Mouse (Mus musculus) adrenal gland, adult 2 months (tissue): ENCODE results near the gene Ubtd1. TPM values are rescaled to one million over a fixed set of nuclear protein-coding genes. Genes with fewer than 3 reads are reported as not detected.

Source experiments
- DNase-seq: peaks from one replicate; pipeline ENCODE4 v3.0.0; 2021
- polyA plus RNA-seq: library from polyadenylated mRNA; depleted of rRNA; stranded (reverse); fragments of >200 nt; gene quantifications from 2 replicates; pipeline ENCODE4 v1.2.3, GENCODE M21; 2012
- total RNA-seq, 2 experiments: library from RNA; stranded (reverse); gene quantifications; 2 replicates each; pipeline ENCODE4 v1.2.3; 2021

Gene Ubtd1
- total and polyA plus RNA-seq, 3 experiments: 12.8 to 29.3 (median 21.1) TPM

- peak; percentile 89 for DNase-seq
Observed at GRCm38 (mm10) chr19:41993484-41993883, 11.9 kb downstream of the Ubtd1 start.

- DNase-seq: no peak
Observed at GRCm38 (mm10) chr19:41994023-41994422, 12.5 kb downstream of the Ubtd1 start.

- no peak for DNase-seq
Observed at GRCm38 (mm10) chr19:41995483-41995882, 13.9 kb downstream of the Ubtd1 start.

- no peak for DNase-seq
Observed at GRCm38 (mm10) chr19:41997090-41997489, 15.5 kb downstream of the Ubtd1 start.

GRCm38 (mm10) chr19:41998770-41999548, 17.4 kb downstream of the Ubtd1 start:
- no peak for DNase-seq

GRCm38 (mm10) chr19:41999688-42000283, 18.2 kb downstream of the Ubtd1 start:
- peak; percentile 40 for DNase-seq

- no peak for DNase-seq
Observed at GRCm38 (mm10) chr19:42000446-42000958, 18.9 kb downstream of the Ubtd1 start.

GRCm38 (mm10) chr19:42001253-42001980, 19.9 kb downstream of the Ubtd1 start:
- DNase-seq: no peak

- DNase-seq: no peak
Observed at GRCm38 (mm10) chr19:42004258-42004657, 22.7 kb downstream of the Ubtd1 start.

GRCm38 (mm10) chr19:42005616-42006015, 24.1 kb downstream of the Ubtd1 start:
- DNase-seq: no peak

GRCm38 (mm10) chr19:42006568-42006967, 25.0 kb downstream of the Ubtd1 start:
- no peak for DNase-seq

- peak; percentile 45 for DNase-seq
Observed at GRCm38 (mm10) chr19:42008586-42008985, 27.0 kb downstream of the Ubtd1 start.

- DNase-seq: no peak
Observed at GRCm38 (mm10) chr19:42009067-42009466, 27.5 kb downstream of the Ubtd1 start.

GRCm38 (mm10) chr19:42010436-42010835, 28.9 kb downstream of the Ubtd1 start:
- peak; percentile 75 for DNase-seq

- DNase-seq: no peak
Observed at GRCm38 (mm10) chr19:42011123-42011522, 29.6 kb downstream of the Ubtd1 start.

GRCm38 (mm10) chr19:42014231-42014825, 32.8 kb downstream of the Ubtd1 start:
- no peak for DNase-seq

GRCm38 (mm10) chr19:42015001-42015400, 33.4 kb downstream of the Ubtd1 start:
- DNase-seq: no peak

- DNase-seq: no peak
Observed at GRCm38 (mm10) chr19:42016251-42016650, 34.7 kb downstream of the Ubtd1 start.

- DNase-seq: peak; percentile 51
Observed at GRCm38 (mm10) chr19:42016840-42017239, 35.3 kb downstream of the Ubtd1 start.

GRCm38 (mm10) chr19:42017399-42018247, 36.1 kb downstream of the Ubtd1 start:
- DNase-seq: peak; percentile 90

- no peak for DNase-seq
Observed at GRCm38 (mm10) chr19:42019011-42019522, 37.5 kb downstream of the Ubtd1 start.
